Mouse (Mus musculus): Measurements from ENCODE around the gene Susd3. TPM values are rescaled to one million over a fixed set of nuclear protein-coding genes. Genes with fewer than 3 reads are reported as not detected.

Susd3 gene
- polyA plus RNA-seq, 3 experiments from 2014 or later: 62.0 to 95.1 (median 90.5) TPM

- no peak for ATAC-seq
Observed at GRCm38 (mm10) chr13:49183161-49183560, 65.3 kb downstream of the Susd3 start.

- ATAC-seq: no peak
Observed at GRCm38 (mm10) chr13:49181411-49181984, 67.0 kb downstream of the Susd3 start.

GRCm38 (mm10) chr13:49180691-49181090 is 67.8 kb downstream of the Susd3 start:
- ATAC-seq: no peak

Other genes starting within 250 kb of the Susd3 start
- gene Wnk2, start 100.7 kb downstream of the Susd3 start, polyA plus RNA-seq (2017; shearing (Covaris generic)): not detected
- 10 to 100 TPM; 19.6 to 30.9 (median 29.4) TPM for gene Ninj1, start 61.2 kb downstream of the Susd3 start, polyA plus RNA-seq (2017; shearing (Covaris generic))
- gene Card19, start 32.7 kb downstream of the Susd3 start, polyA plus RNA-seq (2017; shearing (Covaris generic)): 10 to 100 TPM; 58.3 to 83.2 (median 61.4) TPM
- 10 to 100 TPM; 10.4 to 19.8 (median 16.3) TPM for gene Fgd3, start 71.6 kb upstream of the Susd3 start, polyA plus RNA-seq (2017; shearing (Covaris generic))
- 1 to 10 TPM; 5.8 to 7.1 (median 6.6) TPM for gene Bicd2, start 92.9 kb upstream of the Susd3 start, polyA plus RNA-seq (2017; shearing (Covaris generic))
- 1 to 10 TPM; 3.8 to 5.3 (median 4.3) TPM for gene Ippk, start 172.5 kb upstream of the Susd3 start, polyA plus RNA-seq (2017; shearing (Covaris generic))
- gene Tes3-ps, start 244.6 kb upstream of the Susd3 start, polyA plus RNA-seq (2017; shearing (Covaris generic)): 1 to 10 TPM; 5.6 to 8.2 (median 8.1) TPM

Data from inflammation-experienced regulatory T-cells, adult 6 months (primary cell).